Mouse (Mus musculus): ENCODE results near the gene Gm11733. TPM values are rescaled to one million over a fixed set of nuclear protein-coding genes. Genes with fewer than 3 reads are reported as not detected.

The Gm11733 gene
- total RNA-seq, 2 experiments from 2014 or later, result 0.15 TPM; not detected in 1

GRCm38 (mm10) chr11:117478271-117479006 is 5.7 kb upstream of the Gm11733 start:
- no peak for DNase-seq

- peak in 1 of 2 experiments; percentile 47 for DNase-seq
Measured at GRCm38 (mm10) chr11:117479007-117479719, 5.0 kb upstream of the Gm11733 start.

GRCm38 (mm10) chr11:117479746-117480145 is 4.4 kb upstream of the Gm11733 start:
- DNase-seq, result no peak

- no peak for DNase-seq
Measured at GRCm38 (mm10) chr11:117482300-117482676, 1.9 kb upstream of the Gm11733 start.

- DNase-seq, result peak; percentile 93 to 95
Measured at GRCm38 (mm10) chr11:117482677-117483511, 1.3 kb upstream of the Gm11733 start.

GRCm38 (mm10) chr11:117491408-117492208 is 7.4 kb downstream of the Gm11733 start:
- no peak for DNase-seq

- DNase-seq, result no peak
Measured at GRCm38 (mm10) chr11:117492209-117492505, 8.0 kb downstream of the Gm11733 start.

- DNase-seq, result no peak
Measured at GRCm38 (mm10) chr11:117496812-117497211, 12.6 kb downstream of the Gm11733 start.

- DNase-seq, result peak in 1 of 2 experiments; percentile 51
Measured at GRCm38 (mm10) chr11:117497256-117498136, 13.3 kb downstream of the Gm11733 start.

GRCm38 (mm10) chr11:117498137-117498511 is 14.0 kb downstream of the Gm11733 start:
- DNase-seq, result no peak

- peak; percentile 41 to 57 for DNase-seq
Measured at GRCm38 (mm10) chr11:117508972-117509371, 24.8 kb downstream of the Gm11733 start.

GRCm38 (mm10) chr11:117515718-117516421 is 31.7 kb downstream of the Gm11733 start:
- no peak for DNase-seq

- DNase-seq, result no peak
Measured at GRCm38 (mm10) chr11:117516422-117516796, 32.2 kb downstream of the Gm11733 start.

GRCm38 (mm10) chr11:117521906-117522780 is 38.0 kb downstream of the Gm11733 start:
- no peak for DNase-seq

- peak; percentile 65 to 72 for DNase-seq
Measured at GRCm38 (mm10) chr11:117522879-117523519, 38.8 kb downstream of the Gm11733 start.

- no peak for DNase-seq
Measured at GRCm38 (mm10) chr11:117525606-117526349, 41.6 kb downstream of the Gm11733 start.

- DNase-seq, result no peak
Measured at GRCm38 (mm10) chr11:117532374-117532773, 48.2 kb downstream of the Gm11733 start.

- DNase-seq, result peak in 1 of 2 experiments; percentile 47
Measured at GRCm38 (mm10) chr11:117534912-117535311, 50.7 kb downstream of the Gm11733 start.
